ENCODE assay signal across 8 mouse cellular contexts in genomic region chr11:104318940-104319781, GRCm38 (mm10).
DNase-seq lines count a peak whose midpoint lies in the region; ATAC-seq and TF ChIP-seq lines count a peak whose summit lies in the region.

No protein-coding gene starts in this region.

- H3K4me3 ChIP-seq in embryonic facial prominence, embryonic 13.5 days: peak overlapping the region; percentile 53
- peak overlapping the region; percentile 40 for H3K4me3 ChIP-seq in liver, embryonic 11.5 days (ENCODE audit: low read depth, low read length)
- H3K4me3 ChIP-seq in midbrain, postnatal 0 days (ENCODE audit: low read depth, low read length): no peak overlapping the region; the same call in 1 of the 2 replicates

- under 1% methylated on average over 24 of the region's 24 CpGs for WGBS in embryonic facial prominence, embryonic 13.5 days
- 2% methylated on average over 24 of the region's 24 CpGs for WGBS in liver, embryonic 11.5 days
- 5% methylated on average over 24 of the region's 24 CpGs for WGBS in midbrain, postnatal 0 days

- H3K36me3 ChIP-seq in embryonic facial prominence, embryonic 13.5 days: no peaks in the 10 kb centered on the region
- no peaks in the 10 kb centered on the region for H3K36me3 ChIP-seq in liver, embryonic 11.5 days (ENCODE audit: control insufficient read depth, insufficient read depth, low read length)
- H3K36me3 ChIP-seq in midbrain, postnatal 0 days (ENCODE audit: insufficient read depth, low read length): peaks cover 20% of the 10 kb centered on the region

- no peaks in the 10 kb centered on the region; the same call in 1 of the 2 replicates for H3K27me3 ChIP-seq in embryonic facial prominence, embryonic 13.5 days
- no peaks in the 10 kb centered on the region for H3K27me3 ChIP-seq in liver, embryonic 11.5 days (replicated peaks; ENCODE audit: control insufficient read depth, insufficient read depth, low read length)
- H3K27me3 ChIP-seq in midbrain, postnatal 0 days (ENCODE audit: insufficient read depth, low read length): no peaks in the 10 kb centered on the region

- peak overlapping the region; percentile 73 for H3K9ac ChIP-seq in embryonic facial prominence, embryonic 13.5 days
- peak overlapping the region; percentile 39 for H3K9ac ChIP-seq in liver, embryonic 11.5 days (ENCODE audit: low read depth, low read length)
- no peak overlapping the region; the same call in 1 of the 2 replicates for H3K9ac ChIP-seq in midbrain, postnatal 0 days (replicated peaks; ENCODE audit: low read length, poor library complexity, severe bottlenecking)

- H3K4me1 ChIP-seq in embryonic facial prominence, embryonic 13.5 days: peaks cover 17% of the 10 kb centered on the region
- peaks cover 15% of the 10 kb centered on the region for H3K4me1 ChIP-seq in liver, embryonic 11.5 days (replicated peaks; ENCODE audit: control insufficient read depth, insufficient read depth, low read length)
- H3K4me1 ChIP-seq in midbrain, postnatal 0 days (ENCODE audit: insufficient read depth, low read length): peaks cover 3% of the 10 kb centered on the region; the same call in 1 of the 2 replicates

- peak; percentile 62 for ATAC-seq in embryonic facial prominence, embryonic 13.5 days (ENCODE audit: insufficient number of reproducible peaks, insufficient read depth, low FRiP score, low TSS enrichment, low read depth)
- ATAC-seq in liver, embryonic 11.5 days (replicated peaks; ENCODE audit: low FRiP score): peak; percentile 37
- 0 out of 2 replicates have a peak, but pooled peaks have one; percentile 35 for ATAC-seq in midbrain, postnatal 0 days (ENCODE audit: low FRiP score)

- no peaks in the 10 kb centered on the region for H3K9me3 ChIP-seq in embryonic facial prominence, embryonic 13.5 days
- no peaks in the 10 kb centered on the region for H3K9me3 ChIP-seq in liver, embryonic 11.5 days (ENCODE audit: control insufficient read depth, low read length)
- no peaks in the 10 kb centered on the region for H3K9me3 ChIP-seq in midbrain, postnatal 0 days (ENCODE audit: low read length)

- DNase-seq in adrenal gland, adult 2 months: peak; percentile 46
- no peak for DNase-seq in adrenal gland, postnatal 4 days (ENCODE audit: low spot score in 2 of 2)
- peak; percentile 74 for DNase-seq in ZHBTc4 (ENCODE audit: low read depth, low spot score)
- peak; percentile 43 to 47 for DNase-seq in heart, postnatal 14 days
- peak; percentile 72 for DNase-seq in liver, embryonic 11.5 days (ENCODE audit: low spot score)
- DNase-seq in midbrain, postnatal 0 days (ENCODE audit: low spot score): peak; percentile 57
- DNase-seq in thymus, postnatal 14 days: no peak

- no peak; the same call in 1 of the 2 replicates for TF ChIP-seq CTCF in midbrain, postnatal 0 days (IDR thresholded peaks at IDR 0.05)

- H3K4me2 ChIP-seq in embryonic facial prominence, embryonic 13.5 days: peak overlapping the region; percentile 90
- peak overlapping the region; percentile 64 for H3K4me2 ChIP-seq in liver, embryonic 11.5 days
- peak overlapping the region; percentile 44 for H3K4me2 ChIP-seq in midbrain, postnatal 0 days (ENCODE audit: low read depth, low read length, poor library complexity, severe bottlenecking)

- H3K27ac ChIP-seq in embryonic facial prominence, embryonic 13.5 days: peak overlapping the region; percentile 66; the same call in 1 of the 2 replicates
- no peak overlapping the region for H3K27ac ChIP-seq in liver, embryonic 11.5 days (ENCODE audit: low read depth, low read length)
- H3K27ac ChIP-seq in midbrain, postnatal 0 days (ENCODE audit: low read depth, low read length): peak overlapping the region; percentile 51

- intact Hi-C loops in heart, postnatal 14 days (cut with DNase I): loop anchor here (5.0 kb wide), 1 partner anchor 123 kb away; no protein-coding TSS in a partner anchor

Comparison
In these comparisons a context has a peak if more than half of its experiments do, and no peak if none do; other contexts are left out.
1. DNase-seq: peak in adrenal gland, adult 2 months (single experiment), ZHBTc4 (single experiment), heart, postnatal 14 days (2 of 2), liver, embryonic 11.5 days (single experiment) and midbrain, postnatal 0 days (single experiment); none in adrenal gland, postnatal 4 days (0 of 2) and thymus, postnatal 14 days (single experiment).
2. Peak in every context shown above with its lines, with median percentiles within 50 percentile points of each other: ATAC-seq and H3K4me2 ChIP-seq.